Mouse (Mus musculus): ENCODE results near the gene 1110032A03Rik. TPM values are rescaled to one million over a fixed set of nuclear protein-coding genes. Genes with fewer than 3 reads are reported as not detected.

The 1110032A03Rik gene
- total and polyA plus RNA-seq, 2 experiments from 2014 or later: 45.9 to 65.0 TPM

GRCm38 (mm10) chr9:50800985-50801384 is 25.7 kb upstream of the 1110032A03Rik start:
- Histone ChIP-seq H3K9ac (no peak overlapping the region), H3K36me3 (ENCODE audit: insufficient read depth) (peaks cover 71% of the 10 kb centered on the region), H3K4me2 (ENCODE audit: low read depth) (no peak overlapping the region), H3K27me3 (ENCODE audit: insufficient read depth, low read length) (no peaks in the 10 kb centered on the region), H3K4me1 (ENCODE audit: insufficient read depth) (no peaks in the 10 kb centered on the region), H3K27ac (ENCODE audit: low read depth, low read length) (no peak overlapping the region), H3K4me3 (ENCODE audit: low read depth, low read length) (no peak overlapping the region), H3K9me3 (ENCODE audit: low read length) (no peaks in the 10 kb centered on the region)
- ATAC-seq: no peak
- WGBS: 60% methylated on average over 2 of the region's 2 CpGs
- no peak for DNase-seq
- TF ChIP-seq CTCF (IDR thresholded peaks at IDR 0.05; ENCODE audit: low read depth): peak; percentile 62

- Histone ChIP-seq H3K9ac (no peak overlapping the region), H3K4me3 (ENCODE audit: low read depth, low read length) (no peak overlapping the region), H3K27me3 (ENCODE audit: insufficient read depth, low read length) (no peaks in the 10 kb centered on the region), H3K4me2 (ENCODE audit: low read depth) (no peak overlapping the region), H3K4me1 (ENCODE audit: insufficient read depth) (no peaks in the 10 kb centered on the region), H3K36me3 (ENCODE audit: insufficient read depth) (peaks cover 61% of the 10 kb centered on the region), H3K27ac (ENCODE audit: low read depth, low read length) (no peak overlapping the region), H3K9me3 (ENCODE audit: low read length) (no peaks in the 10 kb centered on the region)
- DNase-seq (no peak), ATAC-seq (peak; percentile 60)
- WGBS: 55% methylated on average over 5 of the region's 5 CpGs
- TF ChIP-seq CTCF (IDR thresholded peaks at IDR 0.05; ENCODE audit: low read depth): no peak
Observed at GRCm38 (mm10) chr9:50798368-50798767, 23.0 kb upstream of the 1110032A03Rik start.

- H3K4me1 ChIP-seq (ENCODE audit: insufficient read depth): no peaks in the 10 kb centered on the region
- H3K9ac ChIP-seq: no peak overlapping the region
- H3K4me2 ChIP-seq (ENCODE audit: low read depth): no peak overlapping the region
- no peaks in the 10 kb centered on the region for H3K27me3 ChIP-seq (ENCODE audit: insufficient read depth, low read length)
- no peak for DNase-seq
- no peak for TF ChIP-seq CTCF (IDR thresholded peaks at IDR 0.05; ENCODE audit: low read depth)
- whole genome bisulfite sequencing: 91% methylated on average over 7 of the region's 7 CpGs
- H3K27ac ChIP-seq (ENCODE audit: low read depth, low read length): no peak overlapping the region
- H3K4me3 ChIP-seq (ENCODE audit: low read depth, low read length): no peak overlapping the region
- H3K9me3 ChIP-seq (ENCODE audit: low read length): no peaks in the 10 kb centered on the region
- no peak for ATAC-seq
- peaks cover 57% of the 10 kb centered on the region for H3K36me3 ChIP-seq (ENCODE audit: insufficient read depth)
Observed at GRCm38 (mm10) chr9:50797641-50798040, 22.3 kb upstream of the 1110032A03Rik start.

- Histone ChIP-seq H3K9me3 (ENCODE audit: low read length) (no peaks in the 10 kb centered on the region), H3K27ac (ENCODE audit: low read depth, low read length) (no peak overlapping the region), H3K36me3 (ENCODE audit: insufficient read depth) (peaks cover 58% of the 10 kb centered on the region), H3K4me3 (ENCODE audit: low read depth, low read length) (no peak overlapping the region), H3K4me2 (ENCODE audit: low read depth) (no peak overlapping the region), H3K27me3 (ENCODE audit: insufficient read depth, low read length) (no peaks in the 10 kb centered on the region), H3K4me1 (ENCODE audit: insufficient read depth) (no peaks in the 10 kb centered on the region), H3K9ac (no peak overlapping the region)
- no peak for DNase-seq
- WGBS: 90% methylated on average over 8 of the region's 8 CpGs
- TF ChIP-seq CTCF (IDR thresholded peaks at IDR 0.05; ENCODE audit: low read depth): no peak
- ATAC-seq: no peak
Observed at GRCm38 (mm10) chr9:50796776-50797175, 21.5 kb upstream of the 1110032A03Rik start.

GRCm38 (mm10) chr9:50795266-50795665 is 19.9 kb upstream of the 1110032A03Rik start:
- ATAC-seq: no peak
- no peak for TF ChIP-seq CTCF (IDR thresholded peaks at IDR 0.05; ENCODE audit: low read depth)

GRCm38 (mm10) chr9:50782155-50782554 is 6.8 kb upstream of the 1110032A03Rik start:
- no peak overlapping the region for H3K27ac ChIP-seq (ENCODE audit: low read depth, low read length)
- H3K27me3 ChIP-seq (ENCODE audit: insufficient read depth, low read length): no peaks in the 10 kb centered on the region
- H3K4me1 ChIP-seq (ENCODE audit: insufficient read depth): no peaks in the 10 kb centered on the region
- 67% methylated on average over 2 of the region's 2 CpGs for whole genome bisulfite sequencing
- peak; percentile 61 for TF ChIP-seq CTCF (IDR thresholded peaks at IDR 0.05; ENCODE audit: low read depth)
- no peak for ATAC-seq
- DNase-seq: no peak
- no peak overlapping the region for H3K4me3 ChIP-seq (ENCODE audit: low read depth, low read length)
- no peak overlapping the region for H3K9ac ChIP-seq
- no peak overlapping the region for H3K4me2 ChIP-seq (ENCODE audit: low read depth)
- H3K9me3 ChIP-seq (ENCODE audit: low read length): no peaks in the 10 kb centered on the region
- peaks cover 65% of the 10 kb centered on the region for H3K36me3 ChIP-seq (ENCODE audit: insufficient read depth)

More at GRCm38 (mm10) chr9:50795266-50795665, 19.9 kb upstream of the 1110032A03Rik start:
- Histone ChIP-seq H3K4me1 (ENCODE audit: insufficient read depth) (no peaks in the 10 kb centered on the region), H3K27ac (ENCODE audit: low read depth, low read length) (no peak overlapping the region), H3K4me3 (ENCODE audit: low read depth, low read length) (no peak overlapping the region), H3K27me3 (ENCODE audit: insufficient read depth, low read length) (no peaks in the 10 kb centered on the region), H3K4me2 (ENCODE audit: low read depth) (no peak overlapping the region), H3K36me3 (ENCODE audit: insufficient read depth) (peaks cover 56% of the 10 kb centered on the region), H3K9ac (no peak overlapping the region), H3K9me3 (ENCODE audit: low read length) (no peaks in the 10 kb centered on the region)
- 79% methylated on average over 3 of the region's 3 CpGs for WGBS
- no peak for DNase-seq

- Histone ChIP-seq H3K36me3 (ENCODE audit: insufficient read depth) (peaks cover 32% of the 10 kb centered on the region), H3K9me3 (ENCODE audit: low read length) (no peaks in the 10 kb centered on the region), H3K4me3 (ENCODE audit: low read depth, low read length) (peak overlapping the region; percentile 88), H3K9ac (peak overlapping the region; percentile 95), H3K4me2 (ENCODE audit: low read depth) (peak overlapping the region; percentile 75), H3K27me3 (ENCODE audit: insufficient read depth, low read length) (no peaks in the 10 kb centered on the region), H3K27ac (ENCODE audit: low read depth, low read length) (peak overlapping the region; percentile 91), H3K4me1 (ENCODE audit: insufficient read depth) (0 out of 2 replicates have a peak, but pooled peaks cover 3% of the 10 kb centered on the region)
- DNase-seq: no peak
- no peak for ATAC-seq
- WGBS: 62% methylated on average over 11 of the region's 11 CpGs
- TF ChIP-seq CTCF (IDR thresholded peaks at IDR 0.05; ENCODE audit: low read depth): no peak
Observed at GRCm38 (mm10) chr9:50776162-50776760, 941 bp upstream of the 1110032A03Rik start.

All from forebrain, postnatal 0 days (tissue).